Mouse (Mus musculus) embryonic fibroblast, embryonic 13.5 days (primary cell): ENCODE measurements at regions not wholly inside any gene's neighbourhood (a gene's known extent, or its start where the extent isn't known, plus 50 kb on each side); places are given as distances from the start of the nearest gene placed in this dataset.

Experiments used
- H3K27ac ChIP-seq: 2 replicates; pipeline ENCODE4 v1.5.1; 2012; ENCODE audit warnings: low read length, control low read depth, inconsistent platforms; ENCODE audit not compliant: insufficient read depth
- H3K4me1 ChIP-seq: 2 replicates; pipeline ENCODE4 v1.6.1; 2011; ENCODE audit warnings: low read length; ENCODE audit not compliant: control insufficient read depth, insufficient read depth
- H3K4me3 ChIP-seq: 2 replicates; pipeline ENCODE4 v1.5.1; 2011; ENCODE audit warnings: mild to moderate bottlenecking, control low read depth, low read length; ENCODE audit not compliant: insufficient read depth
- CTCF ChIP-seq: IDR thresholded peaks from 2 replicates; pipeline ENCODE4 v1.5.1; 2011; ENCODE audit warnings: mild to moderate bottlenecking, control low read depth, low read length, moderate library complexity, borderline replicate concordance; ENCODE audit not compliant: insufficient read depth
- POLR2A ChIP-seq: IDR thresholded peaks from 2 replicates; pipeline ENCODE4 v1.6.1; 2011; ENCODE audit warnings: low read depth, mild to moderate bottlenecking, control low read depth, low read length, moderate library complexity

GRCm38 (mm10) chr8:34530896-34531679 lies 419.6 kb upstream of the Gm10131 start:
- no peak for TF ChIP-seq CTCF
- TF ChIP-seq POLR2A, result no peak
- Histone ChIP-seq H3K4me3 (no peak overlapping the region), H3K4me1 (peaks cover 8% of the 10 kb centered on the region), H3K27ac (peak overlapping the region; percentile 34; the same call in 1 of the 2 replicates)

DNA sequence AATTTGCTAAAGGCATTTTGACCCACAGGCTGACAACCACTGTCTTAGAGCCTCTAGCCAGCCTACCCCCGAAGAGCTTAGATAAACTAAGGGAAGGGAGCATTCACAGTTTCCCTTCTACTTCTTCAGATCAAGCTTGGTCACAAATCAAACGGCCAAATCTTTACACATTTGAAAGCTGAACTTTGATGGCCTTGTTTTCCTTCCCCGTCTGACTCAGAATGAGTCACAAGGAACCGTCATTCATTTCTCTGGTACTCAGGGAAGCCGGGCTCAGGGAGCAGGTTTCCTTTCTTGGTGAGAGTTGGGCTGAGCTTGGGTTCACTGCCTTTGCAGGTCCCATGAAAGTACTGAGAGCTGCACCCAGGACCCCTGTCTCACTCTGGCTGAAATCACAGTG lies 418.5 kb upstream of the Gm10131 start:
- TF ChIP-seq POLR2A (no peak), CTCF (no peak)
- Histone ChIP-seq H3K4me1 (peaks cover 11% of the 10 kb centered on the region), H3K27ac (no peak overlapping the region)

DNA sequence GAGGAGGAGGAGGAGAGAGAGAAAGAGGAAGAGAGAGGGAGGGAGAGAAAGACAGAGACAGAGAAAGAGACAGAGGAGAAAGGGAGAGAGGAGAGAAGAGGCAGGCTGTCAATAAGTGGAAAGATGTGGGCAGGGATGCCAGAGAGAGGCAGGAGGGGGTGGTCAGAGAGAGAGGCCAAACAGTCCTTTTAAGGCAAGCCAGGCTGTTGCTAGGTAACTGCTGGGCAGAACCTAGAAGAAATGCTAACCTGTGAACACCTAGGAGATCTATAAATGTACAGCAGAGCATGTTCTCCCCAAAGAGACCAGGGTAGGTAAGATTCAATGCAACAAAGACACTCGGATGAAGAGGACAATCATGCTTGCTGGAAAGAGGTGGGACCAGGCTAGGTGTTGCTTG lies 417.9 kb upstream of the Gm10131 start:
- Histone ChIP-seq H3K4me1 (peaks cover 14% of the 10 kb centered on the region), H3K4me3 (no peak overlapping the region), H3K27ac (no peak overlapping the region)
- no peak for TF ChIP-seq CTCF
- TF ChIP-seq POLR2A, result no peak

More for the DNA sequence above, 418.5 kb upstream of the Gm10131 start:
- H3K4me3 ChIP-seq, result no peak overlapping the region

DNA sequence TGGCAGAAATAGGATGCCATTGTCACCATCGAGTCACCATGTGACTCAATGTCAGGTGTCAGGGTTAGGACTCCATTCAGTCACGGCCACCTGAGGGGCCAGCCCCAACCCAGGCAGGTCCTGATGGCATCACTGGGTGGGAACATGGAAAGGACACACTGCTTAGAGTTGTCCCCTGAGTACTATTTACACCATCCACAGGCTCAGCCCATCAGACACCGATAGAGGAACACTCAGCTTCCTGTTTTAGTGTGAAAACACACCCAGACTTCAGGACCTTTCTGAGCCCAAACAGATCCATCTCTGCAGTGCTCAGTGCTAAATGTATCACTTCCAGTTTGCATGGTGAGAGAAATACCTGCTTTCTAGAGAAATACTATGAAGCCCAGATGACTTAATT lies 416.7 kb upstream of the Gm10131 start:
- Histone ChIP-seq H3K4me3 (no peak overlapping the region), H3K27ac (no peak overlapping the region), H3K4me1 (peaks cover 14% of the 10 kb centered on the region)
- TF ChIP-seq POLR2A (no peak), CTCF (no peak)

DNA sequence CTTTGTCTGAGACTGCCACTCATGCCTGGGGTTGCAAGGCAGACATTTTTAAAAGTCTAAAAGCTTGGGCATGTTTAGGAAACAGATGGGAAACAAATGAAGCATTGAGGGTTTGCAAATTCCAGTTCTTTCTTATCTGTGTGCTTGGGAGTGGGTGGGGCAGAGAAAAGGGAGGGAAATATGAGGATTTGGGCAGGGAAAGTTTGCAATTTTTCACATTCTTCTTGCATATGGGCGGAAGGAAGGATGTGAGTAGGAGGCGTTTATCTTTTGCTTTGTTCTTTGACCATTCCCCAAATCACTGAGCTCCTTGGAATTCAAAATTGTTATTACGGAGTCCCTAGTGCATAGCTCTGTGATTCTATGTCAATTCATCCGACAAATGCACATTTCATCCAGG lies 413.7 kb upstream of the Gm10131 start:
- Histone ChIP-seq H3K4me1 (peaks cover 11% of the 10 kb centered on the region), H3K4me3 (no peak overlapping the region), H3K27ac (peak overlapping the region; percentile 53)
- TF ChIP-seq POLR2A (no peak), CTCF (no peak)

- no peak for TF ChIP-seq CTCF
- TF ChIP-seq POLR2A, result no peak
- H3K4me3 ChIP-seq, result no peak overlapping the region
- peak overlapping the region; percentile 12; the same call in 1 of the 2 replicates for H3K27ac ChIP-seq
- H3K4me1 ChIP-seq, result peaks cover 7% of the 10 kb centered on the region
These were observed 412.3 kb upstream of the Gm10131 start for GRCm38 (mm10) chr8:34523849-34524248.

DNA sequence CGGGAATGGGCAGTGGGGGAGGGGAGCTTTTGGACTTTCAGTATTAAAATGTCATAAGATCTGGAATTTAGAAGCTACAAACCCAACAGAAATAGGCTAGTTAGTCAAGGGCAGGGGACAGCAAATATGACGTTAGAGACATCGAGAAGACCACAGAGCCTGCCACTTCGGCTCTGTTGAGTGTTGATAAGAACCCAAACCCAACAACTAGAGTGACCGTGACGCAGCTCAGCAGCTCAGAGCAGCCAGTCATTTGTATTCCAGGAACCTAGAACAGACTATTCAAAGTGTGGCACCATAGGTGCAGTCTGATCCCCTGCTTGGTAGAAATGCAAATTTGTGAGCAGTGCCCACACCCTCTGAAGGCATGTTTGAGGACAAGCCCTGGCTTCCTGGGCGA lies 409.8 kb upstream of the Gm10131 start:
- no peak overlapping the region for H3K27ac ChIP-seq
- TF ChIP-seq CTCF (no peak), POLR2A (no peak)
- H3K4me1 ChIP-seq, result peaks cover 11% of the 10 kb centered on the region

GRCm38 (mm10) chr8:34520664-34521063 lies 409.1 kb upstream of the Gm10131 start:
- no peak overlapping the region for H3K4me3 ChIP-seq
- peaks cover 11% of the 10 kb centered on the region for H3K4me1 ChIP-seq
- H3K27ac ChIP-seq, result peak overlapping the region; percentile 44; the same call in 1 of the 2 replicates
- TF ChIP-seq CTCF (no peak), POLR2A (no peak)

More for the DNA sequence above, 409.8 kb upstream of the Gm10131 start:
- H3K4me3 ChIP-seq, result no peak overlapping the region

GRCm38 (mm10) chr8:34513459-34514090 lies 402.0 kb upstream of the Gm10131 start:
- Histone ChIP-seq H3K4me3 (no peak overlapping the region), H3K27ac (no peak overlapping the region), H3K4me1 (peaks cover 5% of the 10 kb centered on the region; the same call in 1 of the 2 replicates)
- no peak for TF ChIP-seq POLR2A
- TF ChIP-seq CTCF, result no peak

- peaks cover 2% of the 10 kb centered on the region; the same call in 1 of the 2 replicates for H3K4me1 ChIP-seq
- H3K27ac ChIP-seq, result no peak overlapping the region
- H3K4me3 ChIP-seq, result no peak overlapping the region
- TF ChIP-seq POLR2A, result no peak
- no peak for TF ChIP-seq CTCF
These were observed 394.5 kb upstream of the Gm10131 start for GRCm38 (mm10) chr8:34505829-34506555.
